Mouse (Mus musculus) layer of hippocampus, adult 18-20 months (tissue): ENCODE measurements around the gene Smg6. TPM values are rescaled to one million over a fixed set of nuclear protein-coding genes. Genes with fewer than 3 reads are reported as not detected.

Source experiments
- DNase-seq, 2 experiments: peaks; one replicate each; pipeline ENCODE4 v3.0.0; 2022; ENCODE audit warnings: low spot score in 2 of 2
- microRNA-seq, 2 experiments: library from miRNA; unstranded; fragments of <30 nt; microRNA quantifications; one replicate each; pipeline ENCODE4 v1.2.0; 2021
- total RNA-seq, 2 experiments: library from RNA; stranded (reverse); gene quantifications; 2 replicates each; pipeline ENCODE4 v1.2.3; 2021

The Smg6 gene
- total RNA-seq, 2 experiments from 2014 or later: 35.0 to 36.0 TPM

DNA sequence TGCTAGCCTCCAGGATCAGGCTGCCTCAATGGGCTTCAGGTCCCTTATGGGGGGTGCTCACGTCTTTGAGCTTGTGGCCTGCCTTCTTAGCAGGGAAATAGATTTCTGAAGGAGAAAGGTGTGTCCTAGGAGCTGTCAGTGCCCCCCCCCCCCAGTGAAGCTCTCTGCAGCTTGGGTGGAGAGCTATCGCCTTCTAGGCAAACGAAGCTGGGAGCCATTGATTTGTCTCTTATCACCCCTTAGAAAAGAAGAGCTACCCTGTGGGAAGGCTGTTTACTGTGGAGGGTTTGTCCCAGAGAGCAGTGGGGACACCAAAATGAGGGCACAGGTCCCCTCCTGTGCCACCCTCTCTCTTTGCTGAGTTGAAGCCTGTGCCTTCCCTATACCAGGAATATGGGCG, 284.5 kb downstream of the Smg6 start:
- DNase-seq: no peak

DNA sequence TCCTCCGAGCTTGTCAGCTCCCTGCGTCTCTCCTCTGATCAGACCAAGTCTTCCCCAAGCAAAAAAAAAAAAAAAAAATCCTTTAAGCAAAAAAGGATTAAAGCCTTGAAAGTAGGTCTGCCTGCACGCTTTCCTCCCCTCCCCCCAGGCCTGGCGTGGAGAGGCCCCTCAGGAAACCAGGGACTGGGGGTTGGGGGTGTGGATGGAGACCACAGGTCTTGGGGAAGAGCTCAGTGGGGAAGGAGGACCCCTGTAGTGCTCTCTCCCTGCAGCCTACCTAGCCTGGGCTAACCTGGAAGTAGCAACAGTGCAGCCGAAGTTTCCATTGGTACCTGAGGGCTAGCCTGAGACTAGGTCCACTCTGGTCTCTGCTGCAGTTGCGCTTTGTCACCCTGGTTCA, 285.1 kb downstream of the Smg6 start:
- DNase-seq: no peak

DNA sequence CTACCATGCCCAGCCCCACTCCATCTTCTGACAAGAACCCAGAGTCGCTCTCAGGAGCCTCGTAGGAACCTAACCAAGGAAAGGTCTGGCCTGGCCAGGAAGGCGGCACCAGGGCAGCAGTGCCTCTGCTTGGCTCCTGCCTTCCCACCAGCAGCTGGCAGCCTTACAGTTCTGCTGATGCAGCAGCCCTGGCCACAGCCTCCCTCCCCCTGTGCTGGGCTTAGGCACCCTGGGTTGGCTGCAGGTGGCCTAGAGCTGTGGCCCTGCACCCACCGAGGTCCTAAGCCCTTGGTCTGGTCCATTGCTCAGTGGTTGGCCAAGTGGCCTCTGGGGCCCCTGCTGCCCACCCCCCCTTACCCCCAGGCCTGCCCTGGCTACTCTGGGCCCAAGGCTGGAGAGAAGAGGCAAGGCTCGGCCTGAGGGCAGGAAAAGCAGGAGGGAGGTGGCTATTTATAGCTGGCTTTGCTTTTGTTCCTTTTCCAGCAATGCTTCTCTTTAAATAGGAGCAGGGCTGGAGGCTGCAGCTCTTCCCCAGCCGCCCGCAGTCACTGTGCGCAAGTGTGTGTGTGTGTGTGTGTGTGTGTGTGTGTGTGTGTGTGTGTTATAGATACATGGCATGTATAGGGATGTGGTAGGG, 286.5 kb downstream of the Smg6 start:
- DNase-seq: no peak

DNA sequence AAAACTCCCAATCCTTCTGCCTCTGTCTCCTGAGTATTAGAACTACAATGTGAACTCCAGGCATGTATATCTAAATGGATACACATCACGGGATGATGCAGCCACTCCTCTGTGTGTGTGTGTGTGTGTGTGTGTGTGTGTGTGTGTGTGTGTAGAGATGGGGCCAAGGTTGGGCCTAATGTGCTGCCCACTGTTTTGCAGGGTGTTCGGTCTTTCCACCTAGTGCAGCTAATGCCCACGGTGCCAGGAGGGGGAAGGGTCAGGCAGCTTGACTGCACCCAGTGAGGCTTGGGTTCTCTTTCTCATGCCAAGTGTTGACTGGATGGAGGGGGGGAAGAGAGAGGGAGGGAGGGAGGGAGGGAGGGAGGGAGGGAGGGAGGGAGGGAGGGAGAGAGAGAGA, 287.3 kb downstream of the Smg6 start:
- no peak for DNase-seq

DNA sequence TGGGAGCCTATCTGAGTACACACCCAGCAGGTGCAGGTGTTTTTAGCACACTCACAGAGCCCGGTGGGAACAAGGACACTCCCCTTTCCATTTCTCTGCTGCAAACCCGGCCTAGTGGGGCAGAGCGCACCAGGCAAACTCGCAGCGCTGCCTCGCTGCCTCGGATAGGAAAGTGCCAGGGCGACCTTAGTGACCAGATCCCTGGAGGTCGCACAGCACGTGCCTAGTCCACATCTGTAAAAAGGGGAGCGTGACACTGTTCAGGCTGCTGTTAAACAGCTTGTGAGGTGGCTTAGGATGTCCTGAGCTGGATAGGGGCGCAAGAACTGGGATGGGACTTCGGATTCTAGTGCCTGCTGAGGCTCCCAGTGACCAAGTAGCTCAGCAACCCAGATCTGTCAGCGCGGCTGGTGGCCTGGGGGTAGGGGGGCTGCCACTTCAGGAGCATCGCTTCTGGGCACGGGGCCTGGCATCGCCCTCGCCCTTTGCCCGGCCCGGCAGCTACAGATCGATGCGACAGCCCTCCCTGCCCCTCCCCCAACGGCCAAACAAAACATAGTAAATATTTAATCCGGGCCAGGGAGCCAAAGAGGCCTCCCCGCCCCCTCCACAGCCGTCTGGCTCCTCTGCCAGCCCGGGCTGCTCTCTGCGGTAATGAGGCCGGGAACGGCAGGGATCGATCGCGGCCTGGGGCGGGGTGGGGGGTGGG, 287.9 kb downstream of the Smg6 start:
- no peak for DNase-seq

Small RNAs within 50 kb of the gene (microRNA-seq; reads per million reads assigned to microRNA genes)
- gene Mir132 (16,917 to 20,446 reads per million in 2 experiments), gene Mir212 (319 to 533 reads per million in 2 experiments)

Other genes starting within 250 kb of the Smg6 start
- gene Pafah1b1, start 201.2 kb upstream of the Smg6 start, total RNA-seq: 100 to 1,000 TPM; 378 to 398 TPM
- 10 to 100 TPM; 31.4 to 32.5 TPM for gene Mettl16, start 155.0 kb upstream of the Smg6 start, total RNA-seq
- gene Mnt, start 94.9 kb upstream of the Smg6 start, total RNA-seq: 10 to 100 TPM; 33.5 to 36.5 TPM
- gene Sgsm2, start 28.8 kb upstream of the Smg6 start, total RNA-seq: 10 to 100 TPM; 93.3 to 97.4 TPM
- 10 to 100 TPM; 30.3 to 33.4 TPM for gene Tsr1, start 27.8 kb upstream of the Smg6 start, total RNA-seq
- 10 to 100 TPM; 87.5 to 94.8 TPM for gene Srr, start 125 bp downstream of the Smg6 start, total RNA-seq
- 1 to 10 TPM; 2.7 to 3.3 TPM for gene Hic1, start 243.7 kb downstream of the Smg6 start, total RNA-seq